Mouse (Mus musculus) MEL (cell line): ENCODE measurements at regions not wholly inside any gene's neighbourhood (a gene's known extent, or its start where the extent isn't known, plus 50 kb on each side); places are given as distances from the start of the nearest gene placed in this dataset.

ENCODE experiments used
- DNase-seq: peaks from one replicate; pipeline ENCODE4 v3.0.0; 2011; ENCODE audit warnings: low read depth, low spot score
- H3K27ac ChIP-seq: 2 replicates; pipeline ENCODE4 v1.5.1; 2012; ENCODE audit warnings: low read depth, mild to moderate bottlenecking, control low read depth, low read length, moderate library complexity; ENCODE audit not compliant: control insufficient read depth
- H3K27me3 ChIP-seq, 2 experiments: fragments of 150-350 bp in 1 of 2; sonication (generic) in 1 of 2; 2 replicates each; pipeline ENCODE4 v1.6.1; 2012; ENCODE audit warnings: low read length in 2 of 2, mild to moderate bottlenecking in 2 of 2, improper control_type of control experiment in 1 of 2, moderate library complexity in 1 of 2; ENCODE audit not compliant: insufficient read depth in 2 of 2, control insufficient read depth in 1 of 2
- H3K36me3 ChIP-seq, 2 experiments: 2 replicates each; pipeline ENCODE4 v1.6.1; 2012 to 2014; ENCODE audit warnings: low read length in 2 of 2, improper control_type of control experiment in 1 of 2, inconsistent platforms in 1 of 2, mild to moderate bottlenecking in 1 of 2; ENCODE audit not compliant: insufficient read depth in 2 of 2, control insufficient read depth in 1 of 2
- H3K4me1 ChIP-seq, 2 experiments: fragments of 150-350 bp in 1 of 2; sonication (generic) in 1 of 2; 2 replicates each; pipeline ENCODE4 v1.6.1; 2012; ENCODE audit warnings: low read length in 2 of 2, improper control_type of control experiment in 1 of 2, mild to moderate bottlenecking in 1 of 2; ENCODE audit not compliant: insufficient read depth in 2 of 2, control insufficient read depth in 1 of 2
- H3K4me3 ChIP-seq, 2 experiments: fragments of 150-350 bp in 1 of 2; sonication (generic) in 1 of 2; 2 replicates each; pipeline ENCODE4 v1.5.1; 2012; ENCODE audit warnings: low read depth in 2 of 2, low read length in 2 of 2, mild to moderate bottlenecking in 2 of 2, moderate library complexity in 2 of 2, control low read depth in 1 of 2, improper control_type of control experiment in 1 of 2; ENCODE audit not compliant: control insufficient read depth in 1 of 2, insufficient read depth in 1 of 2
- H3K79me2 ChIP-seq: 2 replicates; pipeline ENCODE4 v1.6.1; 2012; ENCODE audit warnings: mild to moderate bottlenecking, low read length, moderate library complexity; ENCODE audit not compliant: control insufficient read depth, poor library complexity, insufficient read depth
- H3K9ac ChIP-seq: 2 replicates; pipeline ENCODE4 v1.6.1; 2012; ENCODE audit warnings: low read depth, mild to moderate bottlenecking, control low read depth, low read length, moderate library complexity; ENCODE audit not compliant: control insufficient read depth, poor library complexity, severe bottlenecking
- H3K9me3 ChIP-seq: fragments of 150-350 bp; sonication (generic); replicated peaks from 2 replicates; pipeline ENCODE4 v1.6.1; 2012; ENCODE audit warnings: mild to moderate bottlenecking, low read length, improper control_type of control experiment, moderate library complexity; ENCODE audit not compliant: insufficient read depth
- BHLHE40 ChIP-seq: IDR thresholded peaks from 2 replicates; pipeline ENCODE4 v1.6.1; 2012; ENCODE audit warnings: low read depth, mild to moderate bottlenecking, inconsistent platforms, low read length, improper control_type of control experiment, borderline replicate concordance
- ELF1 ChIP-seq: IDR thresholded peaks from 2 replicates; pipeline ENCODE4 v1.6.1; 2014; ENCODE audit warnings: low read depth, mild to moderate bottlenecking, inconsistent platforms, low read length, improper control_type of control experiment, moderate library complexity
- EP300 ChIP-seq, 2 experiments: IDR thresholded peaks; 2 replicates each; pipeline ENCODE4 v1.6.1; 2011; ENCODE audit warnings: improper control_type of control experiment in 2 of 2, low read length in 2 of 2, low read depth in 1 of 2, mild to moderate bottlenecking in 1 of 2
- GABPA ChIP-seq: IDR thresholded peaks from 2 replicates; pipeline ENCODE4 v1.6.1; 2012; ENCODE audit warnings: low read depth, mild to moderate bottlenecking, inconsistent platforms, low read length, improper control_type of control experiment, moderate library complexity
- HCFC1 ChIP-seq: IDR thresholded peaks from 2 replicates; pipeline ENCODE4 v1.6.1; 2012; ENCODE audit warnings: low read depth, mild to moderate bottlenecking, inconsistent platforms, low read length, improper control_type of control experiment, moderate library complexity
- MAX ChIP-seq: IDR thresholded peaks from 2 replicates; pipeline ENCODE4 v1.6.1; 2011; ENCODE audit warnings: low read length, improper control_type of control experiment
- MYC ChIP-seq: IDR thresholded peaks from 2 replicates; pipeline ENCODE4 v1.6.1; 2011; ENCODE audit warnings: low read depth, mild to moderate bottlenecking, low read length, improper control_type of control experiment, moderate library complexity
- NELFE ChIP-seq: IDR thresholded peaks from 2 replicates; pipeline ENCODE4 v1.6.1; 2011; ENCODE audit warnings: low read depth, low read length, improper control_type of control experiment
- POLR2AphosphoS2 ChIP-seq: IDR thresholded peaks from 2 replicates; pipeline ENCODE4 v1.6.1; 2011; ENCODE audit warnings: low read length, improper control_type of control experiment
- RAD21 ChIP-seq: IDR thresholded peaks from 2 replicates; pipeline ENCODE4 v1.6.1; 2011; ENCODE audit warnings: mild to moderate bottlenecking, low read depth, low read length, improper control_type of control experiment
- SMC3 ChIP-seq: IDR thresholded peaks from 2 replicates; pipeline ENCODE4 v1.6.1; 2011; ENCODE audit warnings: low read depth, low read length, improper control_type of control experiment
- TBP ChIP-seq: IDR thresholded peaks from 2 replicates; pipeline ENCODE4 v1.8.0; 2011; ENCODE audit warnings: low read depth, low read length, improper control_type of control experiment
- TCF12 ChIP-seq: IDR thresholded peaks from 2 replicates; pipeline ENCODE4 v1.6.1; 2014; ENCODE audit warnings: low read depth, mild to moderate bottlenecking, inconsistent platforms, low read length, improper control_type of control experiment, moderate library complexity
- ZC3H11A ChIP-seq: IDR thresholded peaks from 2 replicates; pipeline ENCODE4 v1.6.1; 2012; ENCODE audit warnings: low read depth, mild to moderate bottlenecking, inconsistent platforms, low read length, improper control_type of control experiment

DNA sequence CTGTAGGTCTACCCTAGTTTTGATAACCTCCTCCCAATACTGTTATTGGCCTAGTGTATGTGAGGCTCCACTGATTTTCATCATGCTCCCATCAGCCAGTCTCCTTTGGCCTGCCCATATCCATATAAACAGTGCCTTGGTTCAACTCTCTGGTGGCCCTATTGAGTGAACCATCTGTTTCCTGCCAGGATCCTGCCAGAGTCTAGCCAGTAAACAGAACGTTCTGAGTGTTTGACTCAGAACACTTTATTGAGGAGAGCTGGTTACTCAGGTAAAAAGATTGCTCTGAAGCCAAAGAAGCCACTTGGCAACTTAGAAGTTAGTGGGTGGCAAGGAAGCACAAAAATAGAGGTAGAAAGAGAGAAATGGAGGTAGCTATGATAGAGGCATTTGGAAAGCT, 169.7 kb downstream of the Tex13c3 start:
- no peak for DNase-seq
- Histone ChIP-seq H3K27ac (no peak overlapping the region), H3K9ac (no peak overlapping the region), H3K36me3 (no peaks in the 10 kb centered on the region), H3K4me1 (no peaks in the 10 kb centered on the region), H3K4me3 (no peak overlapping the region), H3K9me3 (no peaks in the 10 kb centered on the region), H3K79me2 (no peaks in the 10 kb centered on the region), H3K27me3 (no peaks in the 10 kb centered on the region)
- TF ChIP-seq ZC3H11A = no peak

DNA sequence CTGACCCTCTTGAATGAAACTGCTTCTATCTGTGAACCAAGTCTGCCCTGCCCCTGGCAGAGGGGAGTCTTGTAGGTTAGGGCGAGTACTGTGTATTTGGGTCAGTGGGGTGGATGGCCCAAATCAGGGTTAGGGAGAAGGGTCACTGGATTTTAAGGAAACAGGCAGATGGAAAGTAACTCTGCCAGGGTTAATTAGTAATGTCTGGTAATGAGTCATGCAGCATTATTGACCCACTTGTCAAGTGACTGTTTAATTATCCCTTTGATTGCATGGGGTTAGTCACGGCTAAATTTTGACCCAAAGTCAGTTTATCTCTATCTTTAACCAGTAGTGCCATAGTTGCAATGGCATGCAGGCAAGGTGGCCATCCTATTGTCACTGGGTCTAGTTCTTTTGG, 192.9 kb downstream of the Tex13c3 start:
- no peak overlapping the region for H3K9ac ChIP-seq
- no peak for DNase-seq
- H3K36me3 ChIP-seq = no peaks in the 10 kb centered on the region
- H3K4me3 ChIP-seq = no peak overlapping the region
- H3K4me1 ChIP-seq = no peaks in the 10 kb centered on the region
- no peak overlapping the region for H3K27ac ChIP-seq
- TF ChIP-seq TCF12 (no peak), RAD21 (no peak), TBP (no peak), SMC3 (no peak)
- H3K27me3 ChIP-seq = no peaks in the 10 kb centered on the region
- H3K79me2 ChIP-seq = no peaks in the 10 kb centered on the region
- H3K9me3 ChIP-seq = no peaks in the 10 kb centered on the region

DNA sequence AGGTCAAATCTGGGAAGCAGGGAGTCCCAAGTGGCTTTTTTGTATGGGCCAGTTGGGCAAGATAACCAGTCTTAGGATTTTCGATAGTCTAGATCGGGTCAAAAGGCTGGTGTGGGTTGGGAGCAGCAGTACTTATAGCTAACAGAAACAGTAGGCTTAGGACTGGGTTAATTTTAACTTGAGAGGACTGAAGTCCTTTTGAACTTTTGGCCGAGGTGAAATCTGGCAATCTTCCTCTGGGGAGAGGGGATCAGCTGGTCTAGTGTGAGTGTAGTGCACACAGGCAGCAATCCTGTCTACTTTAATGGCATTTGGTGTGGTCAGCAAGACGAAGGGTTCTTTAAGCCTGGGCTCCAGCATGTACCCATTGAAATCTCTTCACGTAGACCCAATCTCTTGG, 194.7 kb downstream of the Tex13c3 start:
- no peaks in the 10 kb centered on the region for H3K36me3 ChIP-seq
- TF ChIP-seq POLR2AphosphoS2 (no peak), EP300 (IDR thresholded peaks at IDR 0.05; ENCODE audit: low read depth in 1 of 2, low read length in 2 of 2) (no peak), BHLHE40 (no peak), ELF1 (no peak), MAX (no peak), MYC (no peak), NELFE (no peak), GABPA (no peak), HCFC1 (no peak)
- TF ChIP-seq, all 39 proteins: peak for 0

More for the DNA sequence above, 194.7 kb downstream of the Tex13c3 start:
- Histone ChIP-seq H3K79me2 (no peaks in the 10 kb centered on the region), H3K4me1 (no peaks in the 10 kb centered on the region), H3K27me3 (no peaks in the 10 kb centered on the region), H3K27ac (no peak overlapping the region), H3K4me3 (no peak overlapping the region), H3K9me3 (no peaks in the 10 kb centered on the region), H3K9ac (no peak overlapping the region)
- DNase-seq = no peak
